Mouse (Mus musculus): ENCODE results near the gene Lipc. TPM values are rescaled to one million over a fixed set of nuclear protein-coding genes. Genes with fewer than 3 reads are reported as not detected.

Gene Lipc
- polyA plus RNA-seq (2016; fragmentation: Nextera tagmentation; extraction: Ambion mirVana): 0.22 and 1.00 TPM in 2 replicates

- Histone ChIP-seq H3K4me3 (no peak within 1 kb of the TSS), H3K27me3 (replicated peaks) (no peaks in the 10 kb centered on the region), H3K4me1 (replicated peaks) (peaks cover 13% of the 10 kb centered on the region), H3K27ac (ENCODE audit: poor library complexity, severe bottlenecking) (no peak within 1 kb of the TSS), H3K9ac (no peak within 1 kb of the TSS), H3K36me3 (no peaks in the 10 kb centered on the region), H3K9me3 (replicated peaks) (no peaks in the 10 kb centered on the region), H3K4me2 (no peak within 1 kb of the TSS)
- WGBS: 83% methylated on average over 4 of the region's 4 CpGs
- no peak for ATAC-seq (ENCODE audit: insufficient number of reproducible peaks, low FRiP score)
Observed at GRCm38 (mm10) chr9:70952126-70952525, at the start of gene Lipc. Gene Lipc, minus strand, starts transcription at chr9:70952226.

GRCm38 (mm10) chr9:70999161-70999560 is 47.1 kb upstream of the Lipc start:
- H3K36me3 ChIP-seq: no peaks in the 10 kb centered on the region
- no peaks in the 10 kb centered on the region for H3K27me3 ChIP-seq (replicated peaks)
- H3K9me3 ChIP-seq (replicated peaks): no peaks in the 10 kb centered on the region; the same call in 1 of the 2 replicates
- no peak overlapping the region for H3K4me3 ChIP-seq
- WGBS: 87% methylated on average over 4 of the region's 4 CpGs
- no peaks in the 10 kb centered on the region for H3K4me1 ChIP-seq (replicated peaks)
- no peak overlapping the region for H3K4me2 ChIP-seq
- no peak overlapping the region for H3K27ac ChIP-seq (ENCODE audit: poor library complexity, severe bottlenecking)
- no peak for ATAC-seq (ENCODE audit: insufficient number of reproducible peaks, low FRiP score)
- H3K9ac ChIP-seq: no peak overlapping the region

GRCm38 (mm10) chr9:70998719-70999118 is 46.7 kb upstream of the Lipc start:
- no peaks in the 10 kb centered on the region for H3K27me3 ChIP-seq (replicated peaks)
- H3K4me2 ChIP-seq: no peak overlapping the region
- no peak overlapping the region for H3K4me3 ChIP-seq
- no peak overlapping the region for H3K9ac ChIP-seq
- ATAC-seq (ENCODE audit: insufficient number of reproducible peaks, low FRiP score): no peak
- H3K9me3 ChIP-seq (replicated peaks): no peaks in the 10 kb centered on the region; the same call in 1 of the 2 replicates
- WGBS: 60% methylated on average over 6 of the region's 6 CpGs
- H3K36me3 ChIP-seq: no peaks in the 10 kb centered on the region
- no peaks in the 10 kb centered on the region for H3K4me1 ChIP-seq (replicated peaks)
- no peak overlapping the region for H3K27ac ChIP-seq (ENCODE audit: poor library complexity, severe bottlenecking)

GRCm38 (mm10) chr9:70993326-70993725 is 41.3 kb upstream of the Lipc start:
- Histone ChIP-seq H3K27ac (ENCODE audit: poor library complexity, severe bottlenecking) (no peak overlapping the region), H3K27me3 (replicated peaks) (no peaks in the 10 kb centered on the region), H3K4me2 (no peak overlapping the region), H3K4me1 (replicated peaks) (no peaks in the 10 kb centered on the region), H3K9ac (no peak overlapping the region), H3K4me3 (no peak overlapping the region), H3K36me3 (no peaks in the 10 kb centered on the region), H3K9me3 (replicated peaks) (no peaks in the 10 kb centered on the region; the same call in 1 of the 2 replicates)
- WGBS: 80% methylated on average over 6 of the region's 6 CpGs
- no peak for ATAC-seq (ENCODE audit: insufficient number of reproducible peaks, low FRiP score)

- WGBS: 83% methylated on average over 5 of the region's 5 CpGs
- H3K4me1 ChIP-seq (replicated peaks): no peaks in the 10 kb centered on the region
- no peak for ATAC-seq (ENCODE audit: insufficient number of reproducible peaks, low FRiP score)
Observed at GRCm38 (mm10) chr9:70991401-70991800, 39.4 kb upstream of the Lipc start.

GRCm38 (mm10) chr9:70987210-70987609 is 35.2 kb upstream of the Lipc start:
- WGBS: 51% methylated on average over 2 of the region's 2 CpGs
- no peak for ATAC-seq (ENCODE audit: insufficient number of reproducible peaks, low FRiP score)
- Histone ChIP-seq H3K4me1 (replicated peaks) (no peaks in the 10 kb centered on the region), H3K27me3 (replicated peaks) (no peaks in the 10 kb centered on the region), H3K9me3 (replicated peaks) (peaks cover 8% of the 10 kb centered on the region), H3K4me3 (no peak overlapping the region), H3K4me2 (no peak overlapping the region), H3K9ac (no peak overlapping the region), H3K36me3 (no peaks in the 10 kb centered on the region), H3K27ac (ENCODE audit: poor library complexity, severe bottlenecking) (no peak overlapping the region)

More at GRCm38 (mm10) chr9:70991401-70991800, 39.4 kb upstream of the Lipc start:
- Histone ChIP-seq H3K9me3 (replicated peaks) (no peaks in the 10 kb centered on the region; the same call in 1 of the 2 replicates), H3K27me3 (replicated peaks) (no peaks in the 10 kb centered on the region), H3K36me3 (no peaks in the 10 kb centered on the region), H3K27ac (ENCODE audit: poor library complexity, severe bottlenecking) (no peak overlapping the region), H3K4me3 (no peak overlapping the region), H3K4me2 (no peak overlapping the region), H3K9ac (no peak overlapping the region)

- H3K9me3 ChIP-seq (replicated peaks): peaks cover 11% of the 10 kb centered on the region
- WGBS: 87% methylated on average over 3 of the region's 3 CpGs
- H3K4me2 ChIP-seq: no peak overlapping the region
- ATAC-seq (ENCODE audit: insufficient number of reproducible peaks, low FRiP score): no peak
- no peak overlapping the region for H3K4me3 ChIP-seq
- no peaks in the 10 kb centered on the region for H3K27me3 ChIP-seq (replicated peaks)
- H3K4me1 ChIP-seq (replicated peaks): no peaks in the 10 kb centered on the region
- no peak overlapping the region for H3K27ac ChIP-seq (ENCODE audit: poor library complexity, severe bottlenecking)
- no peak overlapping the region for H3K9ac ChIP-seq
- H3K36me3 ChIP-seq: no peaks in the 10 kb centered on the region
Observed at GRCm38 (mm10) chr9:70982991-70983480, 31.0 kb upstream of the Lipc start.

- Histone ChIP-seq H3K36me3 (no peaks in the 10 kb centered on the region), H3K27me3 (replicated peaks) (no peaks in the 10 kb centered on the region), H3K4me3 (no peak overlapping the region), H3K9me3 (replicated peaks) (peaks cover 11% of the 10 kb centered on the region), H3K27ac (ENCODE audit: poor library complexity, severe bottlenecking) (no peak overlapping the region), H3K4me2 (no peak overlapping the region), H3K9ac (no peak overlapping the region), H3K4me1 (replicated peaks) (no peaks in the 10 kb centered on the region)
- WGBS: 60% methylated on average over 1 of the region's 1 CpGs
- no peak for ATAC-seq (ENCODE audit: insufficient number of reproducible peaks, low FRiP score)
Observed at GRCm38 (mm10) chr9:70981721-70982120, 29.7 kb upstream of the Lipc start.

GRCm38 (mm10) chr9:70979641-70980040 is 27.6 kb upstream of the Lipc start:
- ATAC-seq (ENCODE audit: insufficient number of reproducible peaks, low FRiP score): no peak
- no peak overlapping the region for H3K4me2 ChIP-seq
- H3K4me1 ChIP-seq (replicated peaks): no peaks in the 10 kb centered on the region
- H3K27me3 ChIP-seq (replicated peaks): no peaks in the 10 kb centered on the region
- WGBS: 92% methylated on average over 2 of the region's 2 CpGs
- peaks cover 3% of the 10 kb centered on the region; the same call in 1 of the 2 replicates for H3K9me3 ChIP-seq (replicated peaks)
- no peak overlapping the region for H3K27ac ChIP-seq (ENCODE audit: poor library complexity, severe bottlenecking)
- H3K36me3 ChIP-seq: no peaks in the 10 kb centered on the region
- no peak overlapping the region for H3K4me3 ChIP-seq
- H3K9ac ChIP-seq: no peak overlapping the region

GRCm38 (mm10) chr9:70979171-70979570 is 27.1 kb upstream of the Lipc start:
- 76% methylated on average over 5 of the region's 5 CpGs for WGBS
- Histone ChIP-seq H3K4me2 (no peak overlapping the region), H3K9ac (no peak overlapping the region), H3K4me1 (replicated peaks) (no peaks in the 10 kb centered on the region), H3K4me3 (no peak overlapping the region), H3K27me3 (replicated peaks) (no peaks in the 10 kb centered on the region), H3K27ac (ENCODE audit: poor library complexity, severe bottlenecking) (no peak overlapping the region), H3K36me3 (no peaks in the 10 kb centered on the region), H3K9me3 (replicated peaks) (peaks cover 3% of the 10 kb centered on the region; the same call in 1 of the 2 replicates)
- ATAC-seq (ENCODE audit: insufficient number of reproducible peaks, low FRiP score): no peak

GRCm38 (mm10) chr9:70977392-70977791 is 25.4 kb upstream of the Lipc start:
- Histone ChIP-seq H3K4me2 (no peak overlapping the region), H3K27ac (ENCODE audit: poor library complexity, severe bottlenecking) (peak overlapping the region; percentile 64; the same call in 1 of the 2 replicates), H3K9ac (no peak overlapping the region), H3K27me3 (replicated peaks) (no peaks in the 10 kb centered on the region), H3K4me3 (no peak overlapping the region), H3K4me1 (replicated peaks) (no peaks in the 10 kb centered on the region), H3K36me3 (no peaks in the 10 kb centered on the region), H3K9me3 (replicated peaks) (peaks cover 3% of the 10 kb centered on the region; the same call in 1 of the 2 replicates)
- 48% methylated on average over 1 of the region's 1 CpGs for WGBS
- 0 out of 2 replicates have a peak, but pooled peaks have one; percentile 51 for ATAC-seq (ENCODE audit: insufficient number of reproducible peaks, low FRiP score)

- no peak overlapping the region for H3K27ac ChIP-seq (ENCODE audit: poor library complexity, severe bottlenecking)
- peaks cover 3% of the 10 kb centered on the region; the same call in 1 of the 2 replicates for H3K9me3 ChIP-seq (replicated peaks)
- H3K36me3 ChIP-seq: no peaks in the 10 kb centered on the region
- WGBS: 87% methylated on average over 2 of the region's 2 CpGs
- no peak for ATAC-seq (ENCODE audit: insufficient number of reproducible peaks, low FRiP score)
- no peaks in the 10 kb centered on the region for H3K27me3 ChIP-seq (replicated peaks)
- no peak overlapping the region for H3K4me3 ChIP-seq
- no peak overlapping the region for H3K4me2 ChIP-seq
- H3K4me1 ChIP-seq (replicated peaks): no peaks in the 10 kb centered on the region
- H3K9ac ChIP-seq: no peak overlapping the region
Observed at GRCm38 (mm10) chr9:70975921-70976320, 23.9 kb upstream of the Lipc start.

Measured in heart, embryonic 12.5 days (tissue).